Mouse (Mus musculus) liver, embryonic 15.5 days (tissue): ENCODE results near the gene Foxc1. TPM values are rescaled to one million over a fixed set of nuclear protein-coding genes. Genes with fewer than 3 reads are reported as not detected.

Experiments used
- ATAC-seq: fragments of 200-750 bp; cut with Nextera tagmentation; 2 replicates; pipeline ENCODE4 v1.8.0; 2017; ENCODE audit warnings: moderate number of reproducible peaks, mild to moderate bottlenecking, moderate library complexity; ENCODE audit not compliant: insufficient read depth
- H3K27ac ChIP-seq: fragments of 300-500 bp; sonication (generic); replicated peaks from 2 replicates; pipeline ENCODE4 v1.5.1; 2015; ENCODE audit warnings: mild to moderate bottlenecking, inconsistent platforms
- H3K27me3 ChIP-seq: fragments of 300-500 bp; sonication (generic); 2 replicates; pipeline ENCODE4 v1.6.1; 2015; ENCODE audit warnings: mild to moderate bottlenecking, inconsistent platforms
- H3K36me3 ChIP-seq: fragments of 300-500 bp; sonication (generic); replicated peaks from 2 replicates; pipeline ENCODE4 v1.6.1; 2015; ENCODE audit warnings: moderate library complexity, mild to moderate bottlenecking, inconsistent platforms
- H3K4me1 ChIP-seq: fragments of 300-500 bp; sonication (generic); replicated peaks from 2 replicates; pipeline ENCODE4 v1.6.1; 2015; ENCODE audit warnings: inconsistent platforms
- H3K4me2 ChIP-seq: fragments of 300-500 bp; sonication (generic); 2 replicates; pipeline ENCODE4 v1.6.1; 2015; ENCODE audit warnings: moderate library complexity, mild to moderate bottlenecking, inconsistent platforms
- H3K4me3 ChIP-seq: fragments of 300-500 bp; sonication (generic); replicated peaks from 2 replicates; pipeline ENCODE4 v1.5.1; 2015; ENCODE audit warnings: mild to moderate bottlenecking, inconsistent platforms
- H3K9ac ChIP-seq: fragments of 300-500 bp; sonication (generic); 2 replicates; pipeline ENCODE4 v1.6.1; 2015; ENCODE audit warnings: moderate library complexity, mild to moderate bottlenecking, inconsistent platforms
- H3K9me3 ChIP-seq: fragments of 300-500 bp; sonication (generic); replicated peaks from 2 replicates; pipeline ENCODE4 v1.6.1; 2016; ENCODE audit warnings: inconsistent platforms
- WGBS: fragments of 180-500 bp; shearing (Covaris S2); methylation state at CpG from one replicate; pipeline ENCODE4 v1.1.7; 2015; ENCODE audit warnings: mixed read lengths; ENCODE audit not compliant: insufficient replicate concordance; 5-methylcytosine and 5-hydroxymethylcytosine counted together
- polyA plus RNA-seq: library from polyadenylated mRNA; unstranded; fragments of >200 nt; fragmentation: Nextera tagmentation; extraction: Ambion mirVana; gene quantifications from 2 replicates; pipeline ENCODE4 v1.2.1, GENCODE M21; 2015

Gene Foxc1
- polyA plus RNA-seq = 0.01 TPM in 1 of 2 replicates, not detected in the other

DNA sequence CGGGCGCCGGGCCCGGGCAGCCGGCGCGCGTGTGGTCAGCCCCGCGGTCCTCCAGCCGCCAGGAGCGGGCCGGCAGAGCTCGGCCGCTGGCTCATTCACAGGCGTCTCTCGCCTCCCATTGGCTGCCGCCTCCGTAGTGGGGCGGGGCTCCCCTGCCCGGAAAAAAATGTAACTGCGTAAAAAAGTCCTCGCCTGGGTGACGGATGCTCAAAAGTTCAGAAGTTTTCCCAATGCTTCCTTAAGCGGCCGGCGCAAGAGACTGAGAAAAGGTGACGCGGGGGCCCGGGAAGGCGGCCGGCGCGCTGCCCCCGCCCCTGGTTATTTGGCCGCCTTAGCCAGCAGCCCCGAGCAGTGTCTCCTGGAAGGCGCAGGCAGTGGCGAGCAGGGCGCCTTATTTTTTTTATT, at the start of gene Foxc1:
Gene Foxc1, plus strand, starts transcription at position 206 of the 405 bp plus-strand sequence.
- peaks cover 38% of the 10 kb centered on the region for H3K4me1 ChIP-seq
- WGBS = under 1% methylated on average over 40 of the region's 40 CpGs
- H3K9me3 ChIP-seq = no peaks in the 10 kb centered on the region
- no peaks in the 10 kb centered on the region for H3K36me3 ChIP-seq
- ATAC-seq = peak; percentile 52; the same call in 1 of the 2 replicates
- no peak within 1 kb of the TSS for H3K9ac ChIP-seq
- peak within 1 kb of the TSS; percentile 51 for H3K4me3 ChIP-seq
- peaks cover 97% of the 10 kb centered on the region for H3K27me3 ChIP-seq
- peak within 1 kb of the TSS; percentile 75 for H3K4me2 ChIP-seq
- H3K27ac ChIP-seq = no peak within 1 kb of the TSS

DNA sequence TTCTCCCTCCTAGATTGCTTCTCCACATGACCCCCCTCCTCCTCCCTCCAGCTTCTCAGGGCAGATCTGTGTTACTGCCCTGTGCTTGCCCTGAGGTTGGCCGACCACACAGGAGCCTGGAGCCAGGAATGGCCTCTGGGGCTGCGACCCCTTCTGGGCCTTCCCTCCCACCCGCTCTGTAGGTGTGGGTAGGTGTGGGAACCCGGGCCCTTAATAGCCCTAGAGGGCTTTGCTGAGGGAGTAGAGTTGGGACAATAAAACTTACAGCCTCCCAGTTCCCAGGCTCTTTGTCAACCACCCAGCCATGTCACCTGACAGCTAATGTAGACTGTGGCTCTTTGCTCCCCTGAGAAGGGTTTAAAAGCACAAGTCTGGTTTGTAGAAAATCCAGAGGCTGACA, 46.0 kb upstream of the Foxc1 start:
- H3K4me3 ChIP-seq = no peak overlapping the region
- no peak for ATAC-seq
- no peaks in the 10 kb centered on the region for H3K36me3 ChIP-seq
- no peak overlapping the region for H3K4me2 ChIP-seq
- no peaks in the 10 kb centered on the region for H3K9me3 ChIP-seq
- H3K4me1 ChIP-seq = no peaks in the 10 kb centered on the region
- H3K27me3 ChIP-seq = no peaks in the 10 kb centered on the region
- 35% methylated on average over 4 of the region's 4 CpGs for WGBS
- no peak overlapping the region for H3K9ac ChIP-seq
- H3K27ac ChIP-seq = no peak overlapping the region

DNA sequence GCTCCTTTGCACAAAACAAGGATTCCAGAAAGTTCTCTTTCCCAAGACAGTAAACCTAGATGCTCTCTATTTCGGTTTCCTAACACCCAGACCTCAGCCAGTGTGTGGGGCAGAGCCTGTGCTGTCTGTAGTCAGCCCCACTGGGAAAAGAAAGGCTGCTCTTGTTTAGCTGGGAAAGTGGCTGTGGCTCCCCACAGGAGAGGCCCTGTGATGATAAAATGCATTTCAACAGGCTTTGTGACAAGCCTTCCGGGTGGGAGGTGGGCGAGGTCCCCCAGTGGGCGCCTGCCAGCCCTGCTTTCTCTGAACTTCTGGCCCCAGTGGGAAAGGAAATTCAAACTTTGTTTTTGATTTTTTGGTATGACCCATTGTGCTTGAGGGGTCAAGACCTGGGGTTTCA, 45.4 kb upstream of the Foxc1 start:
- Histone ChIP-seq H3K4me3 (no peak overlapping the region), H3K9me3 (no peaks in the 10 kb centered on the region), H3K27me3 (no peaks in the 10 kb centered on the region), H3K27ac (no peak overlapping the region), H3K36me3 (no peaks in the 10 kb centered on the region), H3K4me2 (no peak overlapping the region), H3K4me1 (no peaks in the 10 kb centered on the region), H3K9ac (no peak overlapping the region)
- 64% methylated on average over 4 of the region's 4 CpGs for WGBS
- ATAC-seq = no peak

DNA sequence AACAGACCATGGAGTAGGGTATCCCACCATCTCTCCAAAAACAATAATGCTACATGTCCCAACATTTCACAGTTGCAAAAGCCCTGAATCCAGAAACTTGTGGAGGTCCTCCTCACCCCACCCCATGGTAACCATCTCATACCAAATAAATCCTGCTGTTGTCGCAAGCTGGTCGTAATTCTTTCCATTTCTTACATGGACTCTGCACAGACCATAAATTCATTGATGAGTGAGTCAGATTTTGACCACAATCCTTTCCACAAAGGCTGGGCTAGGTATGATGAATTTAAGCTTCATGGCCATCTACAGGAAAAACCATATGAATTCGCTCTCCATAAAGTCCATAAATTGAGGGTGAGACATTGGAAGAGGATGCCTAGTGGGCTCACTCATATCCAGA, 42.0 kb upstream of the Foxc1 start:
- 69% methylated on average over 3 of the region's 3 CpGs for WGBS

DNA sequence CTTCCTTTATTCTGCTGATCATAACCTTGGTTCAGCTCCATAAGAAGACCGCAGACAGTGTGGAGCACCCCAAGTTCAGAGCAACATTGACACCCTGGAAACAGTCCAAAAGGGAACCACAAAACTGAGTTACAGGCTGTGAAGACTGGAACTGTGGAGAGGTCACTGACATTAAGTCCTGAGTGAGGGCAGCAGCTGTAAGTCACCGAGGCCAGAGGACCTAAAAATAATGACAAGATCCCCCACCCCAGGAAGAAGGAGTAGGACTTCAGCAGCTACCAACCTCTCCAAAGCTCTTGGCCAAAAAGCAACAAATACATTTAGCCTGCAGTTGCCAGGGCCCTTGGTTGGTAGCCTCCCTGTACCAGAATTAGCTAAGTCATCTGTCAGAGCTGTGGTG, 40.9 kb upstream of the Foxc1 start:
- Histone ChIP-seq H3K4me1 (no peaks in the 10 kb centered on the region), H3K27me3 (no peaks in the 10 kb centered on the region), H3K27ac (no peak overlapping the region), H3K9ac (no peak overlapping the region), H3K36me3 (no peaks in the 10 kb centered on the region), H3K9me3 (no peaks in the 10 kb centered on the region), H3K4me3 (no peak overlapping the region), H3K4me2 (no peak overlapping the region)
- WGBS = 66% methylated on average over 2 of the region's 2 CpGs
- ATAC-seq = no peak

More for the DNA sequence above, 42.0 kb upstream of the Foxc1 start:
- Histone ChIP-seq H3K9me3 (no peaks in the 10 kb centered on the region), H3K9ac (no peak overlapping the region), H3K27me3 (no peaks in the 10 kb centered on the region), H3K27ac (no peak overlapping the region), H3K4me1 (no peaks in the 10 kb centered on the region), H3K4me2 (no peak overlapping the region), H3K4me3 (no peak overlapping the region), H3K36me3 (no peaks in the 10 kb centered on the region)
- no peak for ATAC-seq

DNA sequence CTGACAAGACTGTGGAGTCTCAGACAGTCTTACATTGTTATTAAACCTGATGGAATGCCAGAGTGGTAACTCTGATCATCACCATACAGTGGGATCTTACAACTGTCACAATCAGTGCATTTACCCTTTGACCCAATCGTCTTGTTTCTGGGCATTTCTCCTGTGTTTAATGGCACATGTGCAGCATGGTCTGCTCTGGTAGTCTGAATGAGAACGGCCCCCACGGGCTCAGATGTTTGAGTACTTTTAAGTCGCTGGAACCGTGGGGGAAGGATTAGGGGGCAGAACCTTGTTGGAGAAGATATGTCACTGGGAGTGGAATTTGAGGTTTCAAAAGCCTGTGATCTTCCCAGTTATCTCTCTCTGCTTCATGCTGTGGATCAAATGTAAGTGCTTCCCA, 33.6 kb upstream of the Foxc1 start:
- no peak overlapping the region for H3K4me3 ChIP-seq
- WGBS = 71% methylated on average over 5 of the region's 5 CpGs
- no peaks in the 10 kb centered on the region for H3K36me3 ChIP-seq
- H3K9me3 ChIP-seq = no peaks in the 10 kb centered on the region
- no peak overlapping the region for H3K4me2 ChIP-seq
- no peak overlapping the region for H3K27ac ChIP-seq
- H3K4me1 ChIP-seq = no peaks in the 10 kb centered on the region
- no peaks in the 10 kb centered on the region for H3K27me3 ChIP-seq
- ATAC-seq = no peak
- no peak overlapping the region for H3K9ac ChIP-seq

DNA sequence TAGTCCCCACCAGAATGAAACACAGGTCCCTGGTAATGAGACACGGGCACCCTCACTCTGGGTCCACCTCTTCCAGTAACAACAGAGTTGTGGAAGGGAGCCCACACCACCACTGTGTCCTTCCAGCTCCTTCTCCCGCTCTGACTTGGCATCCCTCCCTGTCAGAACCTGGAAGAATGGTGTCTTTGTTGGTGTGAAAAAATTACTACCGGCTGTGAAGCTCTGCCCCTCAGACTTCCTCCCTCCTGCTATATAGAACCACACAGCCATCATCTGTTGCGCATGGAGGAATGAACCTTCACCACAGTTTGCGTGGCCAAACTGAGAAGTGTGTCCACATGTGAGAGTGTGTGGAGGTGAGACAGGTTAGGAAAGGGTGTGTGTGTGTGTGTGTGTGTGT, 30.7 kb upstream of the Foxc1 start:
- Histone ChIP-seq H3K4me2 (no peak overlapping the region), H3K36me3 (no peaks in the 10 kb centered on the region), H3K4me1 (no peaks in the 10 kb centered on the region), H3K4me3 (no peak overlapping the region), H3K9me3 (no peaks in the 10 kb centered on the region), H3K27me3 (no peaks in the 10 kb centered on the region), H3K27ac (no peak overlapping the region), H3K9ac (no peak overlapping the region)
- no peak for ATAC-seq
- WGBS = 55% methylated on average over 5 of the region's 5 CpGs

DNA sequence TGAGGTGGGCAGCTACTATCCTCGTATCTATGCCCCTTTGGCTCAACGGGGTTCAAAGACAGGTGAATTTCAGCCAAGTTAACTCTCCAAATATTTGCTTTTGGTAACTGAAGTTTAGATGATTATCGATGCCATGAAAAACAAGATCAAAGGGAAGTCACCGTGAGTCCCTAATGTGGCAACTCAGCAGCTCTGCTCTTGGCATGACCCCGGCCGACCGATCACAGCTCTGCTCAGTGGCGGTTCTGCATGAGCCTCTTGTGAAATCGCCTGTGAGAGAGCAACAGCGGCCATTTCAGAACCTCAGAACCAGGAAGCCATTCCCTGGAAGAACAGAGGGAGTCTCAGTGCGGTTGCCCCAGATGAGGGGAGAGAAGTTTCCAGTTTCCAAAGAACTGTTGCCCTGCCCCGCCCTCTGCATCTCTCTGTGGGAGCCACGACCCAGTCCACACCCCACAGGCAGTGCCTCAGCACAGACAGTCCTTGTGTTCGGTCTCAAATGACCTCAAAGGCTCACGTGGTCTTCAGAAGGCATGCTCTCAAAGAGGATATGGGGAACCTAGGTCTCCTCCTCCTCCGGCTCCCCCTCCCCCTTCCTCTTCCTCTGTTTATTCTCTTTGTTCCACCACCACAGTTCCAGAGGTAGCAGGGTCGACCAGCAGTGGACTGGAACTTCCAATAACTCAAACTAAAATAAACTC, 27.0 kb upstream of the Foxc1 start:
- Histone ChIP-seq H3K36me3 (no peaks in the 10 kb centered on the region), H3K4me3 (no peak overlapping the region), H3K27ac (no peak overlapping the region), H3K9ac (no peak overlapping the region), H3K9me3 (no peaks in the 10 kb centered on the region), H3K27me3 (no peaks in the 10 kb centered on the region), H3K4me2 (no peak overlapping the region), H3K4me1 (no peaks in the 10 kb centered on the region)
- no peak for ATAC-seq
- WGBS = 46% methylated on average over 17 of the region's 17 CpGs

DNA sequence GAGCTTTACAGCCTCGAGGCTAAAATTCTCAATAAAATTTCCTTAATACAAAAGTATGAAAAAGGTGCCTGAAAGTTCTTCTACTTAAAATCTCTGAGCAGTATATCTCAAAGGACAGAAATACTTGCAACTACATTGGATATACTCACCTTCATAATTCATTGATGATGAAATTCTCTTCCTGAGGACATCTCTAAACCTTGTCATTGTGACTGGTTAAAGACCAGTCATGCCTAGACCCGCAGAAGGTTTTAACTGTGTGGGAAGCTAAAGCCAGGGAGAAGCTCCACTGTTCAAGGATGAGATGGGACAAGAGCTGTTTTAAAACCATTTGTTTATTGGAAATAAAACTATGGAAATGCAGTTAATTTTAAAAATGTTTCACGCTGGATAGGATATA, 26.1 kb upstream of the Foxc1 start:
- 64% methylated on average over 3 of the region's 3 CpGs for WGBS
- no peak for ATAC-seq

DNA sequence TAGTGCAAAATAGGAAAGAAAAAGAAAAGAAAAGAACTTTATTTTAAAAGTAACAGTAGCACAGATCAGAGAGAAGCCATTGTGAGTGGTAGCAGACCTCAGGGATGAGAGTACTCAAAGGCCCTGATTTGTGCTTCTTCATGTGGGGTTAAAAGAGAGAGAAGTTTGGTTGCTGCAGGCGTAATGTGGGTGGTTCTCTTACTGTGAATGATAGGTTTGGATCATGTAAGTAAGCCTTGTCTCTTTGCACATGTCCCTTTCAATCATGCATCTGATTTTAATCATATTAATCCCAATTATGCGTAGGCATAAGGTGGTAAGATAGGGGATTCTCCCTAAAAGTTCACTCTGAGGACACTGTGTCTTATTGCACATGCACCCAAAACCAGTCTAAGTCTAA, 24.4 kb upstream of the Foxc1 start:
- Histone ChIP-seq H3K27me3 (no peaks in the 10 kb centered on the region), H3K4me2 (no peak overlapping the region), H3K4me1 (no peaks in the 10 kb centered on the region), H3K4me3 (no peak overlapping the region), H3K9ac (no peak overlapping the region), H3K27ac (no peak overlapping the region), H3K36me3 (no peaks in the 10 kb centered on the region), H3K9me3 (no peaks in the 10 kb centered on the region)
- ATAC-seq = no peak
- 59% methylated on average over 2 of the region's 2 CpGs for WGBS

More for the DNA sequence above, 26.1 kb upstream of the Foxc1 start:
- Histone ChIP-seq H3K4me1 (no peaks in the 10 kb centered on the region), H3K36me3 (no peaks in the 10 kb centered on the region), H3K4me3 (no peak overlapping the region), H3K9ac (no peak overlapping the region), H3K27me3 (no peaks in the 10 kb centered on the region), H3K4me2 (no peak overlapping the region), H3K9me3 (no peaks in the 10 kb centered on the region), H3K27ac (no peak overlapping the region)

DNA sequence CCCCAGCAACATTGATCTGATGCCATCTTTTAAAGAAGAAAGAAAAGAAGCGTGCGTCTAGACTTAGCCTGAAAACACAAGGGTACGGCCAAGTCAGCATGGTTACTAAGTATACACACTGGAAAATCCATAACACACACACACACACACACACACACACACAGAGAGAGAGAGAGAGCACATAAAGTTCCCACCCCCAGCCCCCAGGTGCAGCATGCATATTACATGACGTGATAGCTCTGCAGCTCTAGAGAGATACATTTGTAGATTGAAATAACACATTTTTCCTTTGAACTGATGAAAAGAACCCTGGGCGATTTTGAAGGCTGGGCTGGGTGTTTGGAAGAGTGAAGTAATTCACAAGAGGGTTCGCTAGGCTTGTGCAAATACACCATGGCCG, 21.7 kb upstream of the Foxc1 start:
- no peaks in the 10 kb centered on the region for H3K36me3 ChIP-seq

More for the DNA sequence above, 21.7 kb upstream of the Foxc1 start:
- Histone ChIP-seq H3K9ac (no peak overlapping the region), H3K4me2 (no peak overlapping the region), H3K27me3 (no peaks in the 10 kb centered on the region), H3K9me3 (no peaks in the 10 kb centered on the region), H3K4me1 (no peaks in the 10 kb centered on the region), H3K4me3 (no peak overlapping the region), H3K27ac (no peak overlapping the region)
- no peak for ATAC-seq
- 60% methylated on average over 7 of the region's 7 CpGs for WGBS
